Mouse (Mus musculus): ENCODE data around the gene Traf4.

DNA sequence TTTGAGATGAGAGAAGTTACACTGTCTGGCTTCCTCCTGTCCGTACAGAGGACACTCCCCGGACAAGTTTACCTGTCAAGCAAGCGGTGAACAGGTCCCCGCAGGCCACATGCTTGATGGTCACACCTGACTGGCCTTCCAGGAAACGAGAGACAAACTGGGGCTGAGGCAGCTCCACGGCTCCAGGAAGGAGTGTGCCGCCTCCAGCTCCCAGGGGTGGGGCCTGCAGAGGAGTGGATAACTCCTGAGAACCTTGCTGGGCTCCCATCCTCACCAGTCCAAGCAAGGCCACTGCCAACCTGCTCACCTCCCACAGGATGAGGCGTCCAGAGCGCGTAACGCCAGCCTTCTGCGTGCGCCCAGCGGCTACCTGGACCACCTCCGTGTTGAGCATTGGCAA, 4.9 kb upstream of the Traf4 start:
- TF ChIP-seq CTCF (IDR thresholded peaks at IDR 0.05 in 2 of 3, conservative IDR thresholded peaks at IDR 0.05 in 1 of 3; ENCODE audit: control insufficient read depth in 1 of 3, insufficient read depth in 1 of 3, low read depth in 2 of 3, low read length in 3 of 3, poor library complexity in 1 of 3, severe bottlenecking in 1 of 3): no peak
- no peak for TF ChIP-seq POLR2A (IDR thresholded peaks at IDR 0.05; ENCODE audit: control insufficient read depth in 1 of 2, insufficient read depth in 1 of 2, low read depth in 1 of 2, low read length in 2 of 2, poor library complexity in 1 of 2)
